Mouse (Mus musculus) olfactory bulb, adult 2 months (tissue): Measurements from ENCODE around the gene Cdh20.

ENCODE experiments used
- CTCF ChIP-seq: fragments of 200-500 bp; IDR thresholded peaks from 2 replicates; pipeline ENCODE4 v1.5.1; 2012; ENCODE audit warnings: low read depth, mild to moderate bottlenecking, low read length, moderate library complexity; ENCODE audit not compliant: insufficient read depth
- POLR2A ChIP-seq: fragments of 200-500 bp; IDR thresholded peaks from 2 replicates; pipeline ENCODE4 v1.6.1; 2012; ENCODE audit warnings: mild to moderate bottlenecking, low read depth, low read length, moderate library complexity; ENCODE audit not compliant: insufficient read depth

DNA sequence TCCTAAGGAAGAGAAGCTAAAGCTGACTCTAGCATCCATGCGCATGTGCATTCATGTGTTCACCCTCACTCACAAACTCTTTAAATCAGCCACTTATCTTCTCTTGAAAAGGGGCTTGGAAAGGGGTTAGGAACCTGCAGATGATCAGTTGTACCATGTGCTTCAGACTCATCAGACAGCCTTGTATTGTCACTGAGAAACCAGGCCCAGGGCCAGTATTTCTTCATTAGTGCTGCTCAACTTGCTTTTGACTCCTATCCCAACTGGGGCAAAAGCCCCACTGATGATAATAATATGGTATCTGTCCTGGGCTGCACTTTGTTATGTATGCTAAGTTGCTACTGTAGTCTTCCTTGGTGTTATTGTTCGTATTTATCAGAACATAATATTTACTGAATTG is 38.9 kb downstream of the Cdh20 start:
- no peak for TF ChIP-seq POLR2A
- TF ChIP-seq CTCF: no peak
